Mouse (Mus musculus) CD4-positive, CD25-positive, alpha-beta regulatory T cell, adult 4 months (primary cell): ENCODE results near the gene Mrps7. TPM values are rescaled to one million over a fixed set of nuclear protein-coding genes. Genes with fewer than 3 reads are reported as not detected.

Source experiments
- ATAC-seq: one replicate; pipeline ENCODE4 v1.8.0; 2017
- polyA plus RNA-seq, 2 experiments: library from polyadenylated mRNA; unstranded; fragments of 100-300 nt; shearing (Covaris generic); gene quantifications; one replicate each; pipeline ENCODE4 v1.2.1; 2017

The Mrps7 gene
- polyA plus RNA-seq, 2 experiments from 2014 or later = 26.9 to 31.1 TPM

DNA sequence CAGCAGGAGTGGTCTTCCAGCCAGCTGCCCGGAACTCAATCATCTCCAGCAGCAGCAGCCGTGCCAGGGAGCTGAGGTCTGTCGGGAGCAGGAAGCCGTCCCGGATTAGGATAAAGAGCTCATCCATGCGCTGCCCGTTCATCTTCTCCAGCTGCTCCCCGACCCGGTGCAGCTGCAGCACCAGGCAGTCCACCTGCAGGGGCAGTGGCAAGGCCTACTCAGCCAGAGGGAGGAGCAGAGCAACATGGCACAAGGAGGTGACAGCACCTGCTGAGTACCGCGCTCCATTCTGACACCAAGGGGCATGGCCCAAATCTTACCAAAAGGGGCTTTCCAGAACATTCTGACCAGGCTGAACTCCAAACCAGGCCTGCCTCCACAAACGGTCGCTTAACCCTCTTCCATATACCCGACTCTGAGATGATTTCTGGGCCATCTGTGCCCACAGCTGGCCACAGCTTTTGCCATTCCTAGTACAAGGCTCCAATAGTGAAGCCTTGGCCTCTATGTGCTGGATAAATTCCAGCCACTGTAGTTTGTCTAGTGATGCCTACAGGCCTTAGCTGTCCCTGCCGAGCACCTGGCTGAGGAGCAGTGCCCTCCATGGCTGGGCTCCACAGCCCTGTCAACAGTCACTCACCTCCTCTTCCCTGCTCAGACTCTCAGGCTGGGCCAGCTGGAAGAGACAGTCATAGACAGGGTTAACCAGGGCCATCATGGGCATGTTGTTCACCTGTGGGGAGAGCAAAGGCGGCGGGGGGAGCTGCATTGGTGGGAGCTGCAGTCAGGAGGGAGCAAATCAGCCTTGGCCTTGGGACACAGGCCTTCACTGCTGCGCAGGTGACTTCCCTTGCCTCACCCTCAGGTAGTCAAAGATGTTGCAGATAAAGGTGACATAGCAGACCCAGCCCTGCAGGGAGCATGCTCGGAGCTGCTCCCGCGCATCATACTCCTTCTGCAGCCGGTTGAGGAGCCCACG is 5.0 kb downstream of the Mrps7 start:
- no peak for ATAC-seq

DNA sequence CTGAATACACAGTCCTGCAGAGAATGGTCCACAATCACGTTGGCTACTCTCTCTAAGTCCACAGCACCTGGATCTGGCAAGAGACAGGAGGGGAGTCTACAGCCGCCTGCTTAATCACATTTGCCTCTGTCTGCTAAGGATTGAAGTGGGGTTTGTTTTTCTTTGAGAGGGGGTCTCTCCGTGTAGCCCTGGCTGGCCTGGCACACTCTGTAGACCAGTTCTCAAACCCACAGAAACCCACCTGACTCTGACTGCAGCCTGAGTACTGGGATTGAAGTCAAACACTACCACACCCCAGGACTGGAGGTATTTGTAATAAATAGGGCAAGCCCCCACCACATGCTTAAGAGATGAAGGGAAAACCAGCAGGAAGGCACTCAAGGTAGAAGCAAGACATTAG is 5.9 kb downstream of the Mrps7 start:
- ATAC-seq = no peak

DNA sequence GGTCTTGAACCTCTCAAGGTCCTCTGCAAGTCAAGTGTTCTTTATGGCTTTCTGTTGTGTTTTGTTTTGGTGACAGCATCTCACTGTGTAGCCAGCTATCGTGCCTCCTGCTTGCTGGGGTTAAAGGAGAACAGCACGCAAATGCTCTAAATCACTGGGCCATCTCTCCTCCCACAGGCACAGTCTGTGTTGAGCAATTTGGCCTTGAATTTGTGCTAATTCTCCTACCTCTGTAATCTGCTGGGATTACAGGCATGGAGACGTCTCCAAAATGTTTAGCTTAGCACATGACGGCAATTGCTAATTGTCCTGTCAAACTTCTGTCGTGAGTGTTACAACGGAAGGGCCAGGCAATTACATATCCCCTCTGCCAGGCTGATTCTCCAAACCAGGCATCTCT is 7.4 kb downstream of the Mrps7 start:
- no peak for ATAC-seq

DNA sequence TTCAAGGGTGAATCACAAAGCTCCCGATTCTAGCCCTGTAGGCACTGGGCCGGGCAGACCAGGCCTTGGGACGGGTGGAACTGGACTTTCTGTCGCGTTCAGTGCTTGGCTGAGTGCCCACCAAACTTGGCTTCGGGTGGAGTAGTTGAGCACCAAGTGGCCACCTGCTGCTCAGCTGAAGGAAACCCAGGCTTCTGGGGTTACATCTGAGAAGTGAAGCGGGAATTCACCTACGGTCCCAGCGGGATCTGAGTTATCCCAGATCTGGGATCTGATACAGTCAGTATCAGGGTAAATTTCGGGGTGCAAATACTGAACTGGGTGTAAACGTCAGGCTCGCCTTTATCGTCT is 8.3 kb downstream of the Mrps7 start:
- no peak for ATAC-seq

DNA sequence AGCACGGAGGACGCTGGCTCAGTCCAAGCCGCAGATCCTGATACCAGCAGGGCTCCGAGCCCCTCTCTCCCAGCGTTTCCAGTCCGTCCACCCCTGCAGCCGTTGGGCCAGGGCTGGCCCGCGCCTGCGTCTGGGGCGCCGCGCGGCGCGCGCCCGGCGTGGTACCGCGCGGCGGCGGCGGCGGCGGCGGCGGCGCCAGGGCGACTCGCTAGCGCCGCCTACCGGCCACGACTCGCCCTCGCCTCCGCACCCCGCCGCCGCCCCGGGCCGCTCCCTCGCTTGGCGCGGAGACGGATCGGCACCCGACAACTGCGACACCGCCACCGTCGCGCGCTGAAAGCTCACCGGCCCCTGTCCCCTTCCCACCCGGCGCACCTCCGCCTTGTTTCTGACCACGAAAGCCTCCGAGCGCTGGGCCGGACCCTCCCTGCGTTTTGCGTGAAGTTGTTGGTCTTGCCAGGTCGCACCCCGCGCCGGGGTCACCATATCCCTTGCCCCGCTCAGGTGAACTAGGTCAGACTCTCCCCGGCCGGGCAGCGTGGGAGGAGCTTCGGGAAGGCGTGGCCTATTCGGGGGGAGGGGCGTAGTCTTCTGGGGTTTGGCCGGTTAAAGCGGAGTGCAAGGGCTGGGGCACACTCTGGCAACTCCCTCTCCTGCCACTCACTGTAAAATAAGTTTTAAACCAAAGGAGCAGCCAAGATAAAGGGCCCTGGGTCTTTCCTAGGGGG is 8.8 kb downstream of the Mrps7 start, which contains the start of gene Mif4gd:
TSS of gene Mif4gd (minus strand) at position 560 of the 728 bp plus-strand sequence.
- ATAC-seq = peak; percentile 88

DNA sequence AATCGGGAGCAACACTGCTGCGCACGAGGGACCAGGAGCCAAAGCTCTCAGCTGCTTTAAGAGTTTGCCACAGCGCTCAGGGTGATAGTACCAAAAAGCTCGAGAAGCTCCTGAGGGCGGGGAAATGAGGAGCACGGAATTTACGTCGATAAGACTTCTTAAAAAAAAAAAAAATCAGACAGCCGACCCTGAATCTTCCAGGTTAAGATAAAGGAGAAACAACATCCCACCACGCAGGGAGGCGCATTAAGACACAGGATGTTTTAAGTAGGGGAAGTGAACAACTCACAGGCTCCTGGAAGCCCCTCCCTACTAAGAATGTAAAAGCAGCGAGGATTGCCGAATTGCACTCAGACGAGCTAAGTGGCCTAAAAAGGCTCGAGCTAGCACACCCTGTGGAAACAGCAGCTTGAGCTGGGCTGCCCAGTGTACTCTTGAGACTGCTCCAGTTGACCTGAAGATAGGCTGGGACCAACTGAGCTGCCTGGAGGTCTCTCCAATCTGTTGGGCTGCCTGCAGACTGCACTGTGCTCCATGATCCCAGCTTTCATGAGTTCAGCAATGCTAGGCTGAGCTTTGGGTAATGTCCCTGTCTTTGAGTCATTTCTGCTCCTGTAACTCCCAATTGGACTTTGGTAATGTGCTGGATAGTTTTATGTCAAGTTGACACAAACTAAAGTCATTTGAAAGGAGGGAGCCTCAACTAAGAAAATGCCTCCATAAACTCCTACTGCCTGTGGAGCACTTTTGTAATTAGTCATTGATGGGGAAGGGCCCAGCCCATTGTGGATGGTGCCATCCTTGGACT is 9.6 kb downstream of the Mrps7 start:
- ATAC-seq = peak; percentile 59

DNA sequence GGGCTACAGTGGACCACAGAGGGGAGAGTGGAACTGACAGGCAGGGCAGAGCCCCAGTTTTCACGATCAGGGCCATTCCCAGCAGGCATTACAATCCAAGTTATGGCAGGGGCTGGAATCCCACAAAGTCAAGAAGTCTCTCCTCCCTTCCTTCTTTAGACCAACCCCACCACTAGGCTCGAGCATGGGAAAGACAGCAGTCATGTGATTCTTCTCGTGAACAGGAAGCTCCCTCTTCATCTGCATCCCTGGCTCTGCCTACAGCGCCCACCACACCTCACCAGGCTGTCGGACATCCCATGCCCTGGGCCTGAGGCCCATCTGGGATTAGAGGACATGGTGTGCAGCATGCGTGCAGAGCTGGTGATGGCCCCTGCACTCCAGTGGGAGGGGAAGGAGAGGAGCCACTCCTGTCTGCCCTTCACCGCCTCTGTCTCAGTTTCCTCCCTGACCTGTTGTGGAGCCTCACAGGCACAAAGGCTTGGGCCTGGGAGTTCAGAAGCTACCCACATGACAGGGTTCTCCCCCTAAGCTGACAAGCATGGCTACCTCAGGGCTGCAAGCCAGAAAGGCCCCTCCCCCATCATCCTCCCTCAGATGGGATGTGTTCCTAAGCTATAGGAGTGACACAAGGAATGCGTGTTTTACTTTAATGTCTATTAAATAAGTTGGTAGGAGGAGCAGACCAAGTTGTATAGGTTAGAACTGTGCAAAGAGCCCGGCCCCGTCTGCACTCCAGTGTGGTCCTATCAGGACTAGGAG is 10.8 kb downstream of the Mrps7 start:
- ATAC-seq = no peak

DNA sequence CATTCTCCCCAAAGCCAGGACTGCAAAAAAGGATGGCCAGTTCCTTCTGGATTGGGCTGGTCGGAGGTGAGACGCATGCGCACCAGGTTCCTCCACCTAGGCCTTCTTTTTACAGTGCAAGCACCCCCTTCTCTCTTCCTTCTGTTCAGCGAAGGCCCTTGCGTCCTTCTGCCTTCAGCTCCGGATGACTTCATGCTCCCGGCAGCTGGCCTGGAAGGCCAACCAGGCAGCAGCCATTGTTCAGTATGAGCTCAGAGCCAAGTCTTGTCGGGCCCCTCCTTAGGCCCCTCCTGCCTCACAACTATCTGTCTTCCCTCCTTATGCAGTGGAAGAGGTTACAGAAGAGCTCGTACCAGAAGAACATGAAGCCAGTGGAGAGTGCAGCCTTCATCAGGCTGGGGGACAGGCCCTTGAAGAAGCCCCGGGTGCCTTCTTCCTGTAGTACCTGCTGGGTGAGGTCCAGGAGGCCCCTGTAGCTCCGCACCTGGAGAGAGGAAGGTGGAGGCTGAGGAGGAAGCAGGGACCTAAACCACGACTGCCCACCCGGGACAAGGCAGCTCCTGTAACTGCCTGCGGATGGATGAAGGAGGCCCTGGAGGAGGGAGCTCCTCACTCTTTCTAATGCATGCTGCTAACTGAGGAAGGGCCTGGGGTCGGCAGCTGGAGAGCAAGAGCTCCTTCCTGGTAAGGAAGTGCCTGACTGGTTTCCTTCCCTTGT is 11.5 kb downstream of the Mrps7 start:
- ATAC-seq = no peak

DNA sequence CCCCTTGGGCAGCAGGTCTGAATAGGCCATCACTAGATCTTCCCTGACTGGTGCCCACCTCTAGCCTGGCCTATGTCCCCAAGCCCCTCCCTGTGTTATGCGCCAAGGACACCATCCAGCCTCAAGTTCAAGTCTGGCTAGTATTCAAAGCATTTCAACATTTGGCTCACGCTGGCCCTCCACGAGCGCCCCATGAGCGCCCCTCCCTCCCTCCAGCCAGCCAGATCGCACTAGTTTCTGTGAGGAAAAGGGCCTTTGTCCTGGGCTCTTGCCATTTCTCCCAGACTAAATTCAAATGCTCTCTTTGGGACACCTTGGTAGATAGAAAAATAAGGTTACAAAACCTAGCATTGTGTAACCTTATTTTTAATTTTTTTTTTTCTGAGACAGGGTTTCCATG is 12.2 kb downstream of the Mrps7 start:
- no peak for ATAC-seq

DNA sequence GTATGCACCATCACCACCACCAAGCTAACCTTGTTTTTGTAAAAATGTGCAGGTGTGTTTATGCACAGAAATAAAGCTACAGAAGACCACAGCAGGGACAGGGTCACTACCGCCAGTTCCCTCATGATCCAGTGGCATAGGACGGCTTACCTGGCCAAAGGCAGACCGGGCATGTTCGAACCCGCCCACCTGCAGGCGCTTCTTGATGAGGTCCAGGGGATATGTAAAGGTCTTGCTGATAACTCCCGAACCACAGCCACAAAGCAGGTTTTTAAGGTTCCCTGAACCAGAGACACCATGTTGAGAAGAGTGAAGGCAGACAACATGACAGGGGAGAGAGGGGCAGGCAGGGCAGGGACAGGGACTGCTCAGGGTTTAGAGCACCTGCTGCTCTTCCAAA is 12.6 kb downstream of the Mrps7 start:
- no peak for ATAC-seq

DNA sequence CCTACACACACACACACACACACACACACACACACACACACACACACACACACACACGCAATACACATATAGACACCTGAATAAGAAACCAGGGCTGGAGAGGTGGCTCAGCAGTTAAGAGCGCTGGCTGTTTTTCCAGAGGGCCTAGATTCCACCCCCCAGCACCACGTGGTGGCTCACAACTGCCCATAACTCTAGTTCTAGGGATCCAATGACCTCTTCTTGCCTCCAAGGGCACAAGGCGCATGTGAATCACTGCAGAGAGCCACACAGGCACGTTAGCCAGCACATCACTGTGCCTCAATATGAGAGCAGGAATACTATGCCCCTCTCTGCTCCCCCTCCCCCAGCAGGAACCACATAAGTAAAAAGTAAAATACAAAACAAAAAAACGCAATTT is 13.2 kb downstream of the Mrps7 start:
- no peak for ATAC-seq

DNA sequence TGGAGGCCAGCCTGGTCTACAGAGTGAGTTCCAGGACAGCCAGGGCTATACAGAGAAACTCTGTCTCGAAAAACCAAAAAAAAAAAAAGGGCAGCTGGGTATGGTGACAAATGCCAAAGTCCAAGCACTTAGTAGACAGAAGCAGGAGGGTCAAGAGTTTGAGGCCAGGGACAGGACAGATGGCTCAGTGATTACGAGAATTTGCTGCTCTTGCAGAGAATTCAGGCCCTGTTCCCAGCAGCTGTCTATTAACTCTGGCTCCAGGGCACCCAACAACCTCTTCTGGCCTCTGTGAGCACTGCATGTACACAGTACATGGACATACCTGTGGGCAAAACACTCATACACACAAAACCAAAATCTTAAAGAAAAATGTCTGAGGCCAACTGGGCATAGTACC is 14.3 kb downstream of the Mrps7 start:
- ATAC-seq = no peak

DNA sequence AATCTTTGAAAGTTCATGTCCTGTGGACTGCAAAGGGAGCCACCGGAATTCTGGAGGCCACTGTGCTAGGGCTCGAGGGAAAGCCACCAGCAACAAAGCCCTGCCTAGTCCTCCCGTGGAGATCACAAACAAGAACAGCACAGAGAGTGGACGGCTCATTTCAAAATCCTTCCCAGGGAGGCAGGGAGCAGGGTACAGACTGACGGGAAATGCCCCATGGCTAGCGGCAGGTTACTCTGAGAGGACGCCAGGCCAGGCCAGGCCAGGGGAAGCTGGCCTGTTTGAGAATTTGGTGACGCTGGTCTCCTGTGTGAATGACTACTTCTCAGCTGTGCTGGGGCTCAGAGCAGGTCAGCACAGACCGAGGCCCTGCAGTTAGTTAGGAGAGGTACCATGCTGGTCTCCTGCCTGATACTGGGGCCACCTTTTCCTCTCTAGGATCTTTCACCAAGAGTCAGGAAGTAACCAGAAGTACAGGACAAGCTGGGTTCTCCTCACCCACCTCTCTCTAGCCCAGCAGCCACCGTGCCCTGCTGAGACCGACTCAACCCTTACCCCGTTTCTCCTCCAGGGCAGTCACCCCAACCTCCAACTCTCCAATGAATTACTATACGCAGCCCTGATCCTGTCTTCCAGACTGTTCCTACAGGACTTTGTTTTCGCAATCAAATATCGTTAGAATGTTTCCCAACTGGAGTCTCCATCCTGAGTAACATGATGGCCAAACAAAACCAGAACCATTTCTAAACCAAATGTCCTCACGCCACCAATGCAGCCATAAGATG is 15.2 kb downstream of the Mrps7 start:
- no peak for ATAC-seq

DNA sequence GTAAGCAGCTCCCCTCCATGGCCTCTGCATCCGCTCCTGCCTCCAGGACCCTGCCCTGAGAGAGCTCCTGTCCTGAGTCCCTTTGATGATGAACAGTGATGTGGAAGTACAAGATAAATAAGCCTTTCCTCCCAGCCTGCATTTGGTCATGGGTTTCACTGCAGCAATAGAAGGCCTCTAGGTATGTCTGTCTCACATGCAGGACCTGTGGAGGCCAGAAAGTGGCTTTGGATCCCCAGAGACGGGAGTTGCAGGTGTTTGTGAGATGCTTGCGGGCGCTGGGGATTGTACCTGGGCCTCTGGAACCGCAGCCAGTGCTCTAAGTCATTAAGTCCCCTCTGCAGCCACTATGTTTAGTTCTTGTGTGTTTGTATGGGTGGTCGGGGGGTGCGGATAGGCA is 16.2 kb downstream of the Mrps7 start:
- no peak for ATAC-seq

DNA sequence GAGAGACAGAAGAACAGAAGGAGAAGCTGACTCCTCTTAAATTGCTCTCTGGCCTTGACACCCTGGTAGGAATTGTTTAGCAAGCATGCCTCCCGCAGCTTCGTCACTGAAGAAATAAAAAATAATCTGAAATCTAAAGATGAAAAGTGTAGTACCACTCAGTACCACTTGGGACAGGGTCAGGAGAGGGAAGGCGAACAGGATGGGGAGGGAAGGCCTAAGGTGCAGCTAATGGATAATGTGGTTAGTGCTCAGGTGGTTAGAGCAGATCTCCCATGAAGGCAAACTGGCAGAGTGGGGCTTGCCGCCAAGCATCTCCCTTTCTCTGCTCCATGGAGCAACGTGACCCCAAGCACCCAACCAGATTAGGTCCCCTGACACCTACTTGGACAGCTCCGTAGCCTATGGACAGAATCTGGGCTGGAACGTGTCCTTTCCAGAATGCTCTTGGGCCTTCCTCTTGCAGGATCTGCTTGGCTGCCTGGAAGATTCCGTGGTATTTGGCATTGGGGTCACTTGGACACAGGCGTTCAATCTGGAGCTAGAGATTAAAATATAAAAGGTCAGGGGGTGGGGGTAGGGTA is 19.9 kb downstream of the Mrps7 start:
- no peak for ATAC-seq

DNA sequence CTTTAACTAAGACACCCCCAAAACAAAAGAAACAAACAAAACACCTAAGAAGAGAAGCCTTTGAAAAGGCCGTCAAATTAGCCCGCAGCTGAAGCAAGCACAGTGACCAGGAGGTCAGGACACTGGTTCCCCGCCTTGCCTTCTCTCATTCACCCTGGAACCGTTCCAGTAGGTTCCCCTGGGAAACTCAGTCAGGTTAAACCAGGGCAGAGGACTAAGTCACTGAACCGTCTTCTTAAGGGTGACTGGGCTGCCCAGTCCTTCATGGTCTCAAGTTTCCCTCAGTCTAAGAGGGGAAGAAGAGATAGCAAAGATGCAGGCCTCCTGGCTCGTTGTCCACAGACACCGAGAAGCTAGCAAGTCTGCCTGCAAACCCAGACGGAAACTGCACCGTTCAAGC is 22.2 kb downstream of the Mrps7 start:
- ATAC-seq = no peak

DNA sequence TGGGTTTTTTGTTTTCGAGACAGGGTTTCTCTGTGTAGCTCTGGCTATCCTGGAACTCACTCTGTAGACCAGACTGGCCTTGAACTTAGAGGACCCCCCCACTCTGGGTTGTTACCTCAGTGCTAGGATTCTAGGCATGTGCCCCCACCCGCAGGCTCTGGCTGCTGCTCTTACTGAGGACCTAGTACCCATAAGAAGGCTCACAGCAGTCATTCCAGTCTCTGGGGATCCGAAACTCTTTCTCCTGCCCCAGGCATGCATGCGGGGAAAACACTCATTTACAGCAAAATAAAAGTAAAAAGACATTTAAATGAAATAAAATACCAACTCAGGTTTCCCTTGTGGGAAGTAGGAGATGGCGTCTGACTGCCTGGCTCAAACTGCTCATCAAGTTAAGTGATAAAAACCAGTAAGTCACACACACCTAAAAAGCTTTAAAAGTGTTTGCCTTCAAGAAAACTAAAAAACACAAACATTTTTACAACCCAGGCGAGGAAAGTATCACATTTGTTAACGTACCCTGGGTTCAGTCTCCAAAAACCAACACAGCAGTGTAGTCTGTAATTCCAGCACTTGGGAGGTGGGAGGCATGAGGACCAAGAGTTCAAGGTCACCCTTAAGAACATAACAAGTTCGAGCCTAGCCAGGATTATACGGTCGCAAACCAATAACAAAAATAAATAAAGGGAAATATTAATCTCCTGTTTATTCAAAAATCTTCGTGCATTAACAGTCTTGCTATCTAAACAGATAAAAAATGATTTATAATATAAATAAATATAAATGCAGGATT is 23.3 kb downstream of the Mrps7 start:
- ATAC-seq = no peak

DNA sequence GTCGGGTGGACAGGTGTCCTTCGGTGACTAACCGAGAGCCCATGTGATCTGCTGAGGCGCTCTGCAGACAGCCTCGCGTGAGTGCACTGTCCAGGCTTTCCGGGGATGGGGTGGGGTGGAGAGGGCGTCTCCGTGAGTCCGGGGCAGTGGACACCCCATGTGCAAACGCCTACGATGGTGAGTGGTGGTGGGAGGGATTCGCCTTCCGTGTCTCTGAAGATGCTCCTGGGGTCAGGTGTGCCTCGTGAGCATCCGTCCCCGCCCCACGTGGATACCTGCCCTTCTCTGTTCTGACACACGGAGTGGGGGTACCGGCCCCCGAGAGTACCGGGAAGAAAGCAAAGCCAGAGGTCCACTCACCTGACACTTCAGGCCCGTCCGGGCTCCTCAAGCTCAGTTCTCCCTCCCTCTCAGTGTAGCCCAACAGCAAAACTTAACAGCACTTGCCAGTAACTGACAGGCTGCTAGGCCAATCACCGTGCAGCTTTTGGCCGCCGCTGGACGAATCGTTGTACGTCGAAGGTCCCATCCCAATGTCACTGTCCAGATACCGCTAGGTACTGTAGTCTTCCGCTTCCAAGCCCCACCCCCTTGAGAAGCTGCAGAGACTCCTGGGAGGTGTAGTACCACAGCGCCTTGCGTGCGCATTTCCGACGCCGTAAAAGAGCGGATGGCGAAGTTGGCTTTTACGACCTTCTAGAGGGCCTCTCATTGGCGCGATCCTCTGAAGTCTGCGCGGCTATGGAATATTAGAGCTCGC is 24.2 kb downstream of the Mrps7 start, which contains the start of gene Slc25a19:
TSS of gene Slc25a19 (minus strand) at position 591 of the 760 bp plus-strand sequence.
- ATAC-seq = peak; percentile 87
